Mouse (Mus musculus): ENCODE measurements around the gene Pheta2. TPM values are rescaled to one million over a fixed set of nuclear protein-coding genes. Genes with fewer than 3 reads are reported as not detected.

Pheta2 gene
- polyA plus RNA-seq (2012; rRNA removed), result 1.5 and 1.6 TPM in 2 replicates

DNA sequence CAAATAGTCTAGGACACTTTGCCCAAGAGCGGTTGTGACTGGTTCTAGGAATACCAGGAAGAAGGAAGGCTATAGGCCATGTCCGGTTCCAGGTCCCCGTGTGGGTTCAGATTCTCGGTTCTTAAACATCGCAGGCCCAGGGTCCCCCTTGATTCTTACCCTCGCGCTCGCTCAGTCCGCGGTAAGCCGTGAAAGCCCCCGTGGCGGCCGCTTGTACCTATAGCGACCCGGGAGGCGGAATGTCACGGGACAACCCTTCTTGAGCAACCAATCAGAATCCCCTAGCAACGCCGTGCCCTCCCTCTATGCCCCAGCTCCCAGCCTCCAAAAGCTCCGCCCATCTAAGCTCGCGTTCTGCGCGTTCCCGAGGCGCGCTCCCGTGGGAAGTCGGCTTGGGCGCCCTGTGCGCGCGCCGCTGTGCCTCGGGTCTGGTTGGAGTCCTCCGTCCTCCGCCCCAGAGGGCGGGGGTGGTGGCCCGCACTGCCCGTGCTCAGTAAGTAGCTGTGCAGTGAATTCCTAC lies at the start of gene Pheta2, which contains the start of the genes Naga and Smdt1:
Pheta2 (plus strand) TSS at position 350 of the 520 bp plus-strand sequence.
Naga (minus strand) TSS at position 333 of the 520 bp plus-strand sequence.
Smdt1 (plus strand) TSS at position 367 of the 520 bp plus-strand sequence.
- peak; percentile 68 for DNase-seq (ENCODE audit: low read depth)

DNA sequence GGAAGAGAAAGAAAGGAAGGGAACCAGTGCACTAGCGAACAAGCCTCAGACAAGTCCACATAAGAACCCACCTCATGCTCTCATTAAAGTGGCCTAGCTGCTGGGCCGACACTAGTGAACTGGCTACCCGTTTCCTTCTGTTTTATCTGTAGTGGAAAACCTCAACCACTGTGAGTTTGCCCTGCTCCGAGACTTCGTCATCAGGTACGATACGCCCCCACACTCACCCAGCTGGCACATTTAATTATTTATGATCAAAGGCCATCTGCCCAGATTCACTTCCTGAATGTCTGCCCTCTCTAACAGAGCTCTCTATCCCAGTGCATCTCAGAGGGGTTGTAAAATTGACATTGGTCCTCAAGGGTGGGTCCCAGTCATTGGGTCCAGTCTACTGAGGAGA lies 48.5 kb upstream of the Pheta2 start:
- no peak for DNase-seq (ENCODE audit: low read depth)

DNA sequence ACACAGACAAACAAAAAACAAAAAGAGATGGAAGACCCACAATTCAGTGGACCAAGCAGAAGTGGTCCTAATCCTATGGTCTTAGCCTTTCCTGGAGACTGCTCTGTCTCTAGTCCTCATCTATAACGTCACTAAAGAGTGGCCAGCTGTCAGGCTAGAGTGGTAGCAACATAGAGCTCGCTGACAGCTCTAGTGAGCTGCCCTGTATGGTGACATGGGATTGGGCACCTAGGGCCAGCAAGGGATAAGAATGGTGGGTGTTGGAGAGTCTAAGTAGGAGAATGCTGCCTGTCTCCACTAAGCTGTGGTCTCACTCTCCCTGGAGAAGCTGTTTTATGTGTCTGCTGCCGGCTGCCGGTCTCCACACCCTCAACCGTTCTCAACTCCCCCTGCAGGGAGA lies 45.9 kb upstream of the Pheta2 start:
- DNase-seq (ENCODE audit: low read depth), result no peak

DNA sequence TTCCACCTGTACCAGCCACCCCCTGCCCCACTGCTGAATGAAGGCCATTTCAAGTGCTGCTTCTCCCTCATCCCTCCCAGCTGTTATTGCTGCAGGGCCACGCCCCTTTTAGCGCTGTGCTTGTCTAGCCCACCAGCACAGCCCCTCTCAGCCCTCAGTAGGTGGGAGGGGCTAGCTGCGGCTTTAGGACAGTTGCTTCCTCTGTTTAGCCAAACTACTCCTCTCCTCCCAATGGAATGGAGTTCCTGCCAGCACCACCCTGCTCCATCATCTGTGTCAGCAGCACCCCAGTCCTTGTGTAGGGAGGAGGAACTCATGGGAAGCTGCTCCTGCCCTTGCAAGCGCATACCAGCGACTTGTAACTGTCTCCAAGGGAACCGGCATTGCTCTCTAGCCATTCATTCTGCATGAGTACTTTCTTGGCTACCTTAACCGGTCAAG lies 45.5 kb upstream of the Pheta2 start:
- no peak for DNase-seq (ENCODE audit: low read depth)

DNA sequence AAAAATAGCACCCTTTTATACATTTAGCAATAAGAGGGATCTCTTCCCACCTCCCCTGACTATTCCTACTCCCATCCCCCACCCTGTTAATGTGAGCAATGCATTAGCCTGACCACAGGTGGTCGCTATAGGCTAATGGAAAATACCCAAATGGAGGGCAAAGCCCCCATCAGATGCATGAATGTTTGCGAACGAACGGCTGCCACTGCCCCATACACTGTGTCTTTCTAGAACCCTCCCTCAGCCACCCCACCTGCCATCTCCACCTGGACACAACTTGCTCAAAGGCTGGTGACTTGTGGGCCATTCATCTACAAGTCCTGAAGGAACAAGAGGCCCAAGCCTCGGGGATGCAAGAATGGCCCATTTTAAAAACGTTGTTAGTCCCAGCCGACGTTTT lies 44.7 kb upstream of the Pheta2 start:
- no peak for DNase-seq (ENCODE audit: low read depth)

DNA sequence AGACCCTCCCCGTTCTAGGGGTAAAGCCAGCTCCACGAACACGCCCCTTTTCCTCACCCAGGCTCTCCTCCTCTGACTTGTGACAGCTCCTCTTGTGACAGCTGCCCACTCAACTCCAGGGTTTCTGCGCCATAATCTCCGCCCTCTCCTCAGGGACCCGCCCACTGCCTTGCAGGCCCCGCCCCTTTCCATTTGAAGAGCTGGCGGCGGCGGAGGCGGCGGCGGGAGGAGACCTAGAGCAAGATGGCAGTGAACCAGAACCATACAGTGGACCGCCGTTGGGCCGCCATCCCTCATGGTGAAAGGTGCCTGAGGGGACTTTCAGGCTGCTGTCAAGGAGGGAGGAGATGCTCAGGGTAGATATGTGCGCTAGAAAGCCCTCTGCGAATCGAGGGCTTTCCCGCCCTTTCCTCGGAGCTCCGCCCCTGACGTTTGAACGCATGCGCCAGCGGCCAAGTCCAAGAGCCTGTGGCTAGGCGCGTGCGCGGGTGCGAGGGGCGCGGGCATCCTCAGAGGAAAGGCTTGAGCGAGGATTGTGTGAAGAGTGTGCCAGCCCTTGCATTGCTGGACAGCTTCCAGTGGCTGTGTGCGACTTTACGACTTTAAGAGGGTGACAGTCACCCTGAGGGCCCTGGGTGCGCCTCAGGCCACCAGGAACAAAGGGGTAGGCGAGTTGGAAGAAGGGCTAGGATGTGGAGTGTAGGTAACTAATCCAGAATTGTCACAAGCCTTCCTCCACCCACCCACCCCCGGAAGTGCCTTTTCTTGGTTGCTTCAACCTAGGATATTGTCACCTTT lies 39.8 kb upstream of the Pheta2 start, which contains the start of gene Wbp2nl:
Wbp2nl (plus strand) TSS at position 191 of the 798 bp plus-strand sequence.
- DNase-seq (ENCODE audit: low read depth), result no peak

DNA sequence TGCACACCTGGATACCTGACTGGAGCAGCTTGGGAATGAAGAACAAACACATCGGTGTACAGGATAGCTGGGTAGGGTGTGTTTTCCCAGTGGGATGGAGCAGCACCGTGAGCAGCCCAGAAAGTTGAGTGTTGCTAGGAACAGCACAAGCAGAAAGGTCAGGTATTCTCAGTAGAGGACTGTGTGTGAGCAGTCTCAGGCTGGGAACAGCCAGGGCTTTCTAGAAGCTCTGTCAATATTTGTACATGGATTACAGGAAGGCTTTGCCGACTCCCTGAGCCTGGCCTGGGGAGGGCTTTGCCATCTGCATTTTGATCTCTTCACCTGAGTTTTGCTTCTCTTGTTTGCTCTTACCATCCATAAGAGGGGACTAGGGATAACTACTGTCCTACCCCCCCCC lies 31.6 kb upstream of the Pheta2 start:
- DNase-seq (ENCODE audit: low read depth), result no peak

DNA sequence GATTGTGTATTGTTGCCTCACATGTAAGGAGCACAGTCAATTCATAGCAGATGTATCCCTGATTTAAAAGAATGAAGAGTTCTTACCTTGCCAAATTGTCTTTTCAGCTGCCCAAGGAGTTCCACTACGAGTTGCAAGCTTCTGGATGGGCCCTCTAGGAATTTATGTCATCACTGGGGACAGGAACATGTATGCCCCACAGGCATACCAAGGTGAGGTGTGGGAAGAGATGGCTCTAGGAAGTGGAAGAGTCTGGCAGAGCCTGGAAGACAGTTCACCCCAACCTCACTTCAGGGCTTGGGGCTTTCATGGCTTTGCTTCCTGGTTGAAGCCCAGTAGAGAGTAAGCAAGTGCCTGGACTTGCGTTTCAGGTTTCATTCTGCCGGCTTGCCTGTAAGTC lies 30.3 kb upstream of the Pheta2 start:
- peak; percentile 57 for DNase-seq (ENCODE audit: low read depth)

DNA sequence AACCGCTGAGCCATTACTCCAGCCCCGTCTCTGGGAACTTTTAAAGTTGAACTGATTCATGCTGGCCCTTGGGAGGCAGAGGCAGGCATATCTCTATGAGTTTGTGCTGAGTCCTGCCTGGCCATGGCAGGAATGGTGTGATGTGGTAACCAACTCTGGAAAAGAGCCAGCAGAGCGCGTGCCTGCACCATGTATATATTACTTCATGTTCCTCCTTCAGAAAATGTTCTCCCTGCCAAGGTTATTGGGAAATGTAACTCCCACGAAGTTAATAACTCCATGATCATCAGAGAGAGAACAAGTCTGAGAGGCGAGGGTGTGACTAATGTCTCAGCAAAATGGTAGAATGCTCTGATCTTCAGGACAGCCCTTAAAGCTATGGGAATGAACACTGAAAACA lies 20.9 kb upstream of the Pheta2 start:
- DNase-seq (ENCODE audit: low read depth), result peak; percentile 90

DNA sequence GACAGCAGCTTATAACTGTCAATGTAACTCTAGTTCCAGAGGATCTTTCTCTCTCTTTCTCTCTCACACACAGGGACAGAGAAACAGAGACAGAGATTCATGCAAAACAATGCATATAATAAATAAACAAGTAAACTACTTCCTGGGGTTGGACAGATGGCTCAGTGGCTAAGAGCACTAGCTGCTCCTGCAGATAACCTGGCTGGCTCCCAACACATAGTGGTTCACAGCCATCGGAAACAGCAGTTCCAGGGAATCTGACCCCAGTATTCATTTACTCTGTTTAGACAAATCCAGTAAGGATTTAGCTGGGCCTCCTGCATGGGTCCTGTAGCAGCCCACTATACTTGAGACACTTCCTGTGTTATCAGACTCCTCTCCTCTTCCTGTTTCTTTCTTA lies 19.1 kb upstream of the Pheta2 start:
- DNase-seq (ENCODE audit: low read depth), result no peak

DNA sequence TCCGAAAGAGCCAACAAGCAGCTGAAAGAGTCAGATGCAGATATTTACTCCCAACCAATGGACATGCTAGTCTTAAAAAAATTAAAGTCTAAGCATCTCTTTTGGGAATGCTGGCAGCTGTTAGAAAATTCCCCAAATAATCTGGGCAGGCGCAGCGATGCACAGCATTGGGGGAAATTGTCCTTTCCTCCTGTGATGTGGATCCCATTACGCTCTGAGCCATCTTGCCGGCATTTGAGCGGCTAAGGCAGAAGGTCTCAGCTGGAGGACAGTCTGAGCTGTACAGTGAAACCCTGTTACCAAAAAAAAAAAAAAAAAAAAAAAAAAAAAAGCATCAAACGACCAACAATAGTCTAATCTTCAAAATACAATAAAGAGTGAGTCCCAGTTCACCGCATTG lies 16.5 kb upstream of the Pheta2 start:
- DNase-seq (ENCODE audit: low read depth), result no peak

DNA sequence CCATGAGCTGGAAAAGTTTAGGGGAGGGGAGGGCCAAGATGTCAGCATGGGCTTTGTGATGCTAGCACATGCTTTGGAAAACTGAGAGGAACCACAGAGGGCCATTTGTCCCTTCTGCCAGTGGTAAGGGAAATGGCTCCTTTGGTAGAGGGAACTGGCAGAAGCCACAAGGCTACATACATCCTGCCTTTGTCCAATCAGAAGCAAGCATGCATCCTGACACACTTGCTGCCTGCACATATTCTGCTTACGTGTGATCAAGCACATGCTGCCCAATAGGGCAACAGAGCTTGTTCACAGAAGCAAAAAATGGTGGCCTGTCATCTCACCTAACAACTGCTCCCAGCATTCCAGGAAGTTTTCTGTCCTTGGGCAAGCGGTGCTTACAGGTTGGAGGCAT lies 13.4 kb upstream of the Pheta2 start:
- DNase-seq (ENCODE audit: low read depth), result no peak

DNA sequence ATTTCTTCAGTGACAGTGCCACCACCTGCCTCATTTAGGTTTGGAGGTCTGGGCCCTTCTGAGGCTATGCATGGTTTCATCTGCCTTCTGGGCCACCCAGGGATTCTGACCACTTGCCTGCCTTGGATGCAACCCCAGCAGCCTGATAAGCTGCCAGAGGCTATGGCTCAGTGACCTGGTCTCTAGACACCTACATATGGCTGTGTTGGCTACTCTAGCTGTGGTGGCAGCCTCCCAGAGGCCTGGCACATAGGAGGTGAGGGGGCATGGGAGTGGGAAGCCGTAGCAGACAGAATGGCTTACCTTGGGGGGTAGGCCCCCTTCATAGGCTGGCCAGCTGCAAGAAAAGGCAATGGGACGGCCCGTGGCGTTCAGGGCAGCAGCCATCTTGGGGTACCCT lies 3.5 kb upstream of the Pheta2 start:
- DNase-seq (ENCODE audit: low read depth), result no peak

DNA sequence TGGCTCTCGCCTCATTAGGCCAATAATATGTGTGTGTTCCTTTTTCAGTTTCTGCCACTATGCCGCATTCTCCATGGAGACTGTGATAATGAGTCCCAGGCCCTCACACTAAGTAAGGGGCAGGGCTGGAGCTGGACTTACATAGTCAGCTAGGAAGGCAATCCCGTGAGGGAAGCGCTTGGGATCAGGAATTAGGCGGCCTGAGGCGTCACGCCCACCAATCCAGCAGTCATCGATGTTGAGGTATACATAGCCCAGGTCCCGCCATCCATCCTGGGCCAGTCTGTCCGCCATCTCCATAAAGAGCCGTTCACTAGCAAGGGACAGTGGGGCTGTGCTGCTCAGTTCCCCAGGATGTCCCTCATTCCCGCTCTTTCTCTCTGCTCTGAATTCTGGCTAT lies 2.1 kb upstream of the Pheta2 start:
- DNase-seq (ENCODE audit: low read depth), result no peak

DNA sequence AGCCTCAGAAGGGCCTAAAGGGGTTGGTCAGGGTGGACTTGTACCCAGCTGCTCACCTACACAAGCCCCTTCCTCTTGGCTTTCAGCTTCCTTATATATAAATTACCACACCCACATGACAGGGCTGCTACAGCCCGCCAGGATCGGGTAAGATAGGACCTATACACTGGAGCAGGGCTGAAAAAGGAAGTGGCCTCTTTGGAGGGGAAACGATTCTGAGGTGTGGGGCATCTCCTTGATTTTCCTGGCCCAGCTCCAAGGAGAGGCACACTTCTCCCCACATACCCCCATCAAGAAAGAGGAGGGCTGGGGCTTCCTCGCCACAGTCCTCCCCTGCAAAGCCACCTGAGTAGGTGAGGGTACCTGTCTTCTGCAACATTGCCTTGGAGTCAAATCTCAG lies 867 bp upstream of the Pheta2 start:
- DNase-seq (ENCODE audit: low read depth), result no peak

DNA sequence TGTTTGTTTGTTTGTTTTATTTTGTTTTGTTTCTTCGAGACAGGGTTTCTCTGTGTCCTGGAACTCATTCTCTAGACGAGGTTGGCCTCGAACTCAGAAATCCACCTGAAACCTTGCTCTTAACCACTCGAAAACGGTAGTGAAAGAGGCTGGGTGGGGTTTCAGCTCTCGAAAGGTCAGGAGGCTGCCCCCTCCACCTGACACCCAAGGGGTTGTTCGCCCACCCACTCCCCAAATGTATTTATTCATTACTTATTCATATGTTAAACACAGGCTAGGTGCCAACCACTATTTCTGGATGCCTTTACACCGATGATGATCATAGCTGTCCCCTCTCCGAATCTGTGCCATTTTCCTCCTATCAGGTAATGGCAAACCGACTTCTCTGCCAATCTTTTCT lies 408 bp downstream of the Pheta2 start:
- no peak for DNase-seq (ENCODE audit: low read depth)

DNA sequence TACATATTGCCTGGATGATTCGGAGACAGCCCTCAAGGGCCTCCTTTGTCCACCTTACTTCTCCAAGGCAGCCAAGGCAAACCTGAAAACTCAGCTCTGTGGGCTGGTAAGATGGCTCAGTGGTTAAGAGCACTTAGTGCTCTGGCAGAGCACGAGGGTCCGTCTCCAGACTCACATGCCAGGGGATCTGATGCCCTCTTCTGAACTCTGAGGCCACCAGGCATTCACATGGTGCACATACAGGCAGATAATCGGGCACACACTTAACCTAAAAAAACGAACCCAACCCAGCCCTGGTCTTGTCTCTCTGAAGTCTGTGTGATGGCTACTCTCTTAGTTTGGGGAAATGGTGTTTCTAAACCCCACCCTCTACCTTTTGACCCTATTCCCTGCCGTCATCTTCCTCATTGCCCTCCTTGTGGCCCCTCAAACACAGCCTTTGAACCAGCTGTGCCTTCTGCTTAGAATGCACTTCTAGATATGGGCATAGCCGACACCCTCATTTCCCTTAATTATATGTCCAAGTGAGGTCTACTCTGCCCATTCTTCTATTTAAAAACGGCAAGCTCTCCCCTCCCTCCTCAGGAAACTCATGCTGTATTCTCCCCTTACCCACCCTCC lies 1.0 kb downstream of the Pheta2 start:
- no peak for DNase-seq (ENCODE audit: low read depth)

DNA sequence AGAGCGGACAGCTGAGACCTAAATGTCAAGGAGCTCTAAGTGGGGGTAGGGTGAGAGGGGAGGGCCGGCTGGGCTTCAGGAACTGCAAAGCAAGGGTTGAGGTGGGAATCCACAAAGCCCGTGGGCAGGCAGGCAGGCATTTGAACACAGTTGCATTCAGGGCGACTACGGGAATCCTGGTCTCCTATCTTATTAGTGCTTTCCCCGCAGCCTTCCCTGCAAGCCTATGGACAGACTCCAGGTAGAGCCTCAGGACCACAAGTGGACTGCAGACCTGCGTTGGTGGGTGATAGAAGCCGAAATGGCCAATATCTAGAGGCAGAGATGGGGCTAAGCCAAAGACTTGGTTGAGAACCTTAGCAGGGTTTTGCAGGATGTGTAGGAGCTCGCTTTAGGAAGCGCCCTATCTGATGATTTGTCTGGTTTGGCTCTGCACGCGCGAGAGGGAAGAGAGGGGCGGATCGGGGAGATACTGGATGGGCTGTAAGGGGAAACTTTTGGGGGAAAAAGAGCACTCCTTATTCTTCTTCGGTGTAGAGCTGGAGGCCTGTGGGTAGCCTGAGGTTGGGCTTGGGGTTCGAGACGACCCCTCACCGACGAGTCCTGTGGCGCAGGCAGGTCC lies 1.8 kb downstream of the Pheta2 start:
- no peak for DNase-seq (ENCODE audit: low read depth)

DNA sequence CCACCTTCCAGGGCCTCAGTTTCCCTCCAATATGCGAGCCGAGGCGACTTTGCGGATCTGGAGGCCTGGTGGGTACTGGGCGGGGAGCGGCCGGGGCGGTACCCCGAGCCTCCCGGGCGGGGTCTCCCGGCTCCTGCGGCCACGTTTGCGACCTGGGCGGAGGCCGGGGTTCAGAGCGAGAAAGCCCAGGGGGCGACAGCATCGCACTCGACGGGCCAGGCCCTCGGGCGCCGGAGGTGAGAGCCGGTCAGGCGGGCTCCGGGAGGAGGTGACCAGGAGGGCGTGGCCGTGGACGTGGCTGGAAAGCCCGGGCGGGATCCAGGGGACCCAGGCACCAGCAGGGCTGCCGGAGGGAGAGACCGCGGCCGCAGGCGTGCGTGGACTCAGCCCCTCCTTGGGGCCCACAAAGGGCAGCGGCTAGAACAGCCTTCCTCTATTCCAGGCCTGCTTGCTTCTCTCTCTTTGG lies 2.3 kb downstream of the Pheta2 start:
- no peak for DNase-seq (ENCODE audit: low read depth)

DNA sequence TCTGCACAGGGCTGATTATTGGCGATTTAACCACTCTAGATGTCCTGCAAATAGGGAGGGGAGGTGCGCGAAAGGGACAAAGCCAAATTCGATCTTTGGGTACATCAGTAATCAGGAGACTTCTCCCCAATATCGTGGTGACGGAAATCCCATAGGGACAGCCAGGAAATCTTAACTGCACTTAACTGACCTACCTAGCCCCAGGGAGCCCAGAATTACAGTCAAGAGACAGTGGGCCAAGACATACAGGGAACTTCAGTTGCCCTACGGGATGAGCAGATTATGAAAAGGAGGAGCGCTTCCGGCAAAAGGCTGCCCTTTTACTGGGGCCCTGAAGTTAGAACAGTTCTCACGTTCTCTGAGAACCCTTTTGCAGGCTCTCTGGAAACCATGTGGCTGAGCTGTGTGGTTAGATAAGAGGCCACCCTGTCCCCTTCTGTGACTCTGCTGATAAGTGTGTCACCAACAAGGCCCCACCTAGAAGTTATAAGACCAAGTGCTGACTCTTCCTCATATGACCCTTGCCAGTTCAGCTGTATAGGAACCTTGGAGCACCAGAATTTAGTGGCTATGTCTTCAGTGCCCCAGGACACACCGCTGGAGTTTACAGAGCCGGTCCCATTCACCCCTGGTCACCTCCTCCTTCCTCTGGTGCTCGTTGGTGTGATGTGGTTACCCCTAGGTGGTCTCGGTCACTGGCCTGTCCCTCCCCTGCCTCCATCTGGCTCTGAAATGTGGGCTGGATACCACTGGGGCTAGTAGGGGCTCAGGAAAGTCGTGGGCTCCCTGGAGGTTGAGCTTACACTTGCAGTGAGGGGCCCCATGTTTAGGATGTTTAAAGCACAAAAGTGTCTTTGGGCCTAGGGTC lies 3.2 kb downstream of the Pheta2 start:
- DNase-seq (ENCODE audit: low read depth), result no peak

DNA sequence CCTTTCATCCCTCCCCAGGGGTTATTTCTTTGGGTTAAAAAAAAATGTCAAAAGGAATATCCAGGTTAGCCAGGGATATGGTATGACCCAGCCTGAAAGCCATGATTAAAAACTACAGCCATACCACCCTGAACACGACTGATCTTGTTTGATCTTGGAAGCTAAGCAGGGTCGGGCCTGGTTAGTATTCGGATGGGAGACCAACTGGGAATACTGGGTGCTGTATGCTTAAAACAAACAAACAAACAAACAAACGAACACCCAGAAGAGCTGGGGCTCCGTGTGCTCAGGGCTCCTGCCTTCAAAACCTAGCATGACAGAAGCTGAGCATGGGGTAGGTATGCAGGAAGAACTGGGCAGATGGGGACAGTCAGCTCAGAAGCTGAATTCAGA lies 3.8 kb downstream of the Pheta2 start:
- no peak for DNase-seq (ENCODE audit: low read depth)
